Mouse (Mus musculus) midbrain, embryonic 10.5 days (tissue): ENCODE measurements around the gene Plekha1. TPM values are rescaled to one million over a fixed set of nuclear protein-coding genes. Genes with fewer than 3 reads are reported as not detected.

ENCODE experiments used
- DNase-seq: peaks from one replicate; pipeline ENCODE4 v3.0.0-alpha.2; 2017; ENCODE audit warnings: low spot score
- H3K27ac ChIP-seq: fragments of 300-500 bp; sonication (generic); replicated peaks from 2 replicates; pipeline ENCODE4 v1.5.1; 2016; ENCODE audit warnings: mild to moderate bottlenecking
- H3K27me3 ChIP-seq: fragments of 300-500 bp; sonication (generic); 2 replicates; pipeline ENCODE4 v1.6.1; 2016; ENCODE audit warnings: low read depth, mild to moderate bottlenecking; ENCODE audit not compliant: poor library complexity, severe bottlenecking
- H3K36me3 ChIP-seq: fragments of 300-500 bp; sonication (generic); 2 replicates; pipeline ENCODE4 v1.6.1; 2016; ENCODE audit warnings: mild to moderate bottlenecking, moderate library complexity
- H3K4me1 ChIP-seq: fragments of 300-500 bp; sonication (generic); 2 replicates; pipeline ENCODE4 v1.6.1; 2016
- H3K4me3 ChIP-seq: fragments of 300-500 bp; sonication (generic); 2 replicates; pipeline ENCODE4 v1.5.1; 2016; ENCODE audit warnings: mild to moderate bottlenecking, moderate library complexity
- H3K9me3 ChIP-seq: fragments of 300-500 bp; sonication (generic); replicated peaks from 2 replicates; pipeline ENCODE4 v1.6.1; 2016; ENCODE audit warnings: mild to moderate bottlenecking
- WGBS: fragments of 180-500 bp; shearing (Covaris S2); methylation state at CpG from one replicate; pipeline ENCODE4 v1.1.7; 2016; 5-methylcytosine and 5-hydroxymethylcytosine counted together
- microRNA-seq: library from miRNA; unstranded; fragments of <30 nt; microRNA quantifications from one replicate; pipeline ENCODE4, GENCODE M21; 2017
- polyA plus RNA-seq: library from polyadenylated mRNA; unstranded; fragments of >200 nt; fragmentation: Nextera tagmentation; extraction: Ambion mirVana; gene quantifications from 2 replicates; pipeline ENCODE4 v1.2.1, GENCODE M21; 2016

The Plekha1 gene
- polyA plus RNA-seq, 1 experiment from 2014 or later: 50.9 TPM

- no peaks in the 10 kb centered on the region for H3K4me1 ChIP-seq
- 84% methylated on average over 5 of the region's 5 CpGs for WGBS
- no peak overlapping the region for H3K27ac ChIP-seq
- no peak for DNase-seq
- H3K4me3 ChIP-seq: no peak overlapping the region
- no peaks in the 10 kb centered on the region for H3K27me3 ChIP-seq
- H3K36me3 ChIP-seq: no peaks in the 10 kb centered on the region
- H3K9me3 ChIP-seq: no peaks in the 10 kb centered on the region; the same call in 1 of the 2 replicates
These were observed 85.4 kb downstream of the Plekha1 start for GRCm38 (mm10) chr7:130951004-130951403.

GRCm38 (mm10) chr7:130953376-130953775 is 87.8 kb downstream of the Plekha1 start:
- H3K9me3 ChIP-seq: no peaks in the 10 kb centered on the region; the same call in 1 of the 2 replicates
- no peaks in the 10 kb centered on the region for H3K27me3 ChIP-seq
- H3K4me1 ChIP-seq: peaks cover 2% of the 10 kb centered on the region; the same call in 1 of the 2 replicates
- H3K27ac ChIP-seq: no peak overlapping the region
- no peak overlapping the region for H3K4me3 ChIP-seq
- no peak for DNase-seq
- H3K36me3 ChIP-seq: no peaks in the 10 kb centered on the region
- 91% methylated on average over 10 of the region's 10 CpGs for WGBS

GRCm38 (mm10) chr7:130954177-130954601 is 88.6 kb downstream of the Plekha1 start:
- no peaks in the 10 kb centered on the region for H3K27me3 ChIP-seq
- DNase-seq: no peak
- H3K9me3 ChIP-seq: no peaks in the 10 kb centered on the region; the same call in 1 of the 2 replicates
- H3K27ac ChIP-seq: no peak overlapping the region
- peaks cover 5% of the 10 kb centered on the region; the same call in 1 of the 2 replicates for H3K4me1 ChIP-seq
- no peak overlapping the region for H3K4me3 ChIP-seq
- H3K36me3 ChIP-seq: no peaks in the 10 kb centered on the region
- 88% methylated on average over 10 of the region's 10 CpGs for WGBS

GRCm38 (mm10) chr7:130958551-130958950 is 93.0 kb downstream of the Plekha1 start:
- no peak for DNase-seq
- WGBS: 68% methylated on average over 7 of the region's 7 CpGs

GRCm38 (mm10) chr7:130959868-130960267 is 94.3 kb downstream of the Plekha1 start:
- no peaks in the 10 kb centered on the region; the same call in 1 of the 2 replicates for H3K9me3 ChIP-seq
- 58% methylated on average over 7 of the region's 7 CpGs for WGBS
- no peaks in the 10 kb centered on the region for H3K36me3 ChIP-seq
- H3K4me3 ChIP-seq: no peak overlapping the region
- H3K27me3 ChIP-seq: no peaks in the 10 kb centered on the region
- H3K27ac ChIP-seq: no peak overlapping the region
- no peak for DNase-seq
- H3K4me1 ChIP-seq: peaks cover 5% of the 10 kb centered on the region; the same call in 1 of the 2 replicates

More at GRCm38 (mm10) chr7:130958551-130958950, 93.0 kb downstream of the Plekha1 start:
- Histone ChIP-seq H3K4me3 (no peak overlapping the region), H3K4me1 (peaks cover 5% of the 10 kb centered on the region; the same call in 1 of the 2 replicates), H3K27ac (no peak overlapping the region), H3K27me3 (no peaks in the 10 kb centered on the region), H3K9me3 (no peaks in the 10 kb centered on the region; the same call in 1 of the 2 replicates), H3K36me3 (no peaks in the 10 kb centered on the region)

GRCm38 (mm10) chr7:130961429-130961828 is 95.9 kb downstream of the Plekha1 start:
- no peak overlapping the region for H3K4me3 ChIP-seq
- H3K4me1 ChIP-seq: peaks cover 18% of the 10 kb centered on the region
- DNase-seq: no peak
- no peak overlapping the region for H3K27ac ChIP-seq
- no peaks in the 10 kb centered on the region for H3K9me3 ChIP-seq
- WGBS: 94% methylated on average over 6 of the region's 6 CpGs
- no peaks in the 10 kb centered on the region for H3K27me3 ChIP-seq
- H3K36me3 ChIP-seq: no peaks in the 10 kb centered on the region

Small RNA genes lying within 50 kb of the gene (microRNA-seq; reads per million reads assigned to microRNA genes)
- 1.2 reads per million for gene Mir7061

Other genes with a start within 250 kb of the Plekha1 start
- gene Btbd16, start 91.7 kb upstream of the Plekha1 start, polyA plus RNA-seq: not detected in 2 replicates
- 2.1 and 3.1 TPM in 2 replicates for gene Htra1, start 70.4 kb downstream of the Plekha1 start, polyA plus RNA-seq
- not detected in 2 replicates for gene Dmbt1, start 166.3 kb downstream of the Plekha1 start, polyA plus RNA-seq